Comparison of ENCODE assay signal across 7 mouse cellular contexts in genomic region chr1:93801741-93802238, GRCm38 (mm10). TPM values are rescaled to one million over a fixed set of nuclear protein-coding genes. Genes with fewer than 3 reads are reported as not detected.
A peak's percentile ranks its signal among the peaks of the same experiment; 100 is the strongest.
DNase-seq lines count a peak whose midpoint lies in the region; ATAC-seq lines count a peak whose summit lies in the region.

Gene Dtymk, minus strand, starts transcription at chr1:93801934.

- 0 out of 2 replicates have a peak, but pooled peaks cover 7% of the 10 kb centered on the region for H3K36me3 ChIP-seq in intestine, embryonic 16.5 days (ENCODE audit: control insufficient read depth, insufficient read depth, low read length)
- peaks cover 4% of the 10 kb centered on the region; the same call in 1 of the 2 replicates for H3K36me3 ChIP-seq in midbrain, embryonic 11.5 days (ENCODE audit: control insufficient read depth, insufficient read depth, low read length)

- intact Hi-C loops in left cerebral cortex, postnatal 36 days (cut with DNase I), result loop anchor here (2.0 to 5.0 kb wide), 2 partner anchors 47 to 164 kb away; partner anchors contain the start of gene Thap4

- peak within 1 kb of the TSS; percentile 86 for H3K9ac ChIP-seq in intestine, embryonic 16.5 days (ENCODE audit: low read depth, low read length)
- peak within 1 kb of the TSS; percentile 84 for H3K9ac ChIP-seq in midbrain, embryonic 11.5 days (ENCODE audit: low read length)

- H3K27ac ChIP-seq in intestine, embryonic 16.5 days (ENCODE audit: low read length), result peak within 1 kb of the TSS; percentile 85
- peak within 1 kb of the TSS; percentile 71 for H3K27ac ChIP-seq in midbrain, embryonic 11.5 days (ENCODE audit: low read depth, low read length)

- WGBS in intestine, embryonic 16.5 days, result under 1% methylated on average over 42 of the region's 42 CpGs
- under 1% methylated on average over 42 of the region's 42 CpGs for WGBS in midbrain, embryonic 11.5 days

- DNase-seq in adrenal gland, adult 2 months, result peak; percentile 94
- DNase-seq in embryo, embryonic 11.5 days (ENCODE audit: low read depth, low spot score), result peak; percentile 90
- DNase-seq in gastrocnemius, postnatal 4 days (ENCODE audit: low spot score in 2 of 2), result peak; percentile 84 to 91
- peak; percentile 93 for DNase-seq in left cerebral cortex, postnatal 36 days (ENCODE audit: low spot score in 2 of 2)
- peak; percentile 98 for DNase-seq in midbrain, embryonic 11.5 days (ENCODE audit: low spot score, missing footprints)
- peak; percentile 96 for DNase-seq in skeletal muscle tissue, adult 2 months (ENCODE audit: low read depth, low spot score)

- H3K4me3 ChIP-seq in intestine, embryonic 16.5 days (ENCODE audit: low read length), result peak within 1 kb of the TSS; percentile 84
- H3K4me3 ChIP-seq in midbrain, embryonic 11.5 days (ENCODE audit: low read depth, low read length), result peak within 1 kb of the TSS; percentile 58

- no peaks in the 10 kb centered on the region for H3K9me3 ChIP-seq in intestine, embryonic 16.5 days (ENCODE audit: control insufficient read depth, low read length)
- H3K9me3 ChIP-seq in midbrain, embryonic 11.5 days (ENCODE audit: control insufficient read depth, low read length), result no peaks in the 10 kb centered on the region

- H3K4me1 ChIP-seq in intestine, embryonic 16.5 days (ENCODE audit: control insufficient read depth, insufficient read depth, low read length), result peaks cover 30% of the 10 kb centered on the region
- H3K4me1 ChIP-seq in midbrain, embryonic 11.5 days (ENCODE audit: control insufficient read depth, insufficient read depth, low read length), result peaks cover 11% of the 10 kb centered on the region

- H3K4me2 ChIP-seq in intestine, embryonic 16.5 days (ENCODE audit: low read depth, low read length), result peak within 1 kb of the TSS; percentile 79
- H3K4me2 ChIP-seq in midbrain, embryonic 11.5 days, result peak within 1 kb of the TSS; percentile 85

- peak; percentile 70 for ATAC-seq in intestine, embryonic 16.5 days
- peak; percentile 66 for ATAC-seq in midbrain, embryonic 11.5 days (ENCODE audit: low FRiP score)

- no peaks in the 10 kb centered on the region for H3K27me3 ChIP-seq in intestine, embryonic 16.5 days (replicated peaks; ENCODE audit: control insufficient read depth, insufficient read depth, low read length)
- H3K27me3 ChIP-seq in midbrain, embryonic 11.5 days (ENCODE audit: control insufficient read depth, insufficient read depth, low read length), result no peaks in the 10 kb centered on the region

RNA-seq across cellular contexts. Expression of gene Dtymk, which starts in this region (rescaled TPM):
- total RNA-seq in adrenal gland, adult 2 months (2021), result 10 to 100 TPM; 50.6 to 66.3 TPM
- polyA plus RNA-seq in adrenal gland, adult 2 months (2012; rRNA removed), result 43.2 and 44.5 TPM in 2 replicates
- 10 to 100 TPM; 64.3 to 65.5 TPM for total RNA-seq in gastrocnemius, postnatal 4 days (2021)
- 176 and 191 TPM in 2 replicates for polyA plus RNA-seq in intestine, embryonic 16.5 days (2015; fragmentation: Nextera tagmentation; extraction: Ambion mirVana)
- 10 to 100 TPM; 47.7 to 50.3 TPM for total RNA-seq in left cerebral cortex, postnatal 36 days (2021)
- polyA plus RNA-seq in midbrain, embryonic 11.5 days (2014; fragmentation: Nextera tagmentation; extraction: Ambion mirVana), result 229 and 230 TPM in 2 replicates

Comparison
In these comparisons a context has a peak if more than half of its experiments do, and no peak if none do; other contexts are left out.
1. Peak in every context shown above with its lines: DNase-seq, ATAC-seq, H3K4me3 ChIP-seq and H3K27ac ChIP-seq.